Mouse (Mus musculus) adrenal gland, adult (tissue): ENCODE data around the gene Hoxb6.

ENCODE experiments used
- DNase-seq, 2 experiments: peaks; one replicate each; pipeline ENCODE4 v3.0.0; 2022 to 2023; ENCODE audit warnings: low spot score in 1 of 2; ENCODE audit not compliant: inconsistent age in 2 of 2

The Hoxb6 gene

GRCm38 (mm10) chr11:96328605-96329004 is 36.3 kb downstream of the Hoxb6 start:
- DNase-seq = no peak

GRCm38 (mm10) chr11:96332105-96332504 is 39.8 kb downstream of the Hoxb6 start:
- DNase-seq = no peak

GRCm38 (mm10) chr11:96332618-96333032 is 40.3 kb downstream of the Hoxb6 start:
- DNase-seq = peak in 1 of 2 experiments; percentile 76

- peak in 1 of 2 experiments; percentile 75 for DNase-seq
These were observed 41.1 kb downstream of the Hoxb6 start for GRCm38 (mm10) chr11:96333241-96334001.

- peak in 1 of 2 experiments; percentile 64 for DNase-seq
These were observed 41.7 kb downstream of the Hoxb6 start for GRCm38 (mm10) chr11:96334002-96334364.

GRCm38 (mm10) chr11:96334998-96335397 is 42.7 kb downstream of the Hoxb6 start:
- DNase-seq = peak in 1 of 2 experiments; percentile 35

- DNase-seq = peak in 1 of 2 experiments; percentile 67
These were observed 44.3 kb downstream of the Hoxb6 start for GRCm38 (mm10) chr11:96336597-96336996.

GRCm38 (mm10) chr11:96337026-96337425 is 44.8 kb downstream of the Hoxb6 start:
- DNase-seq = peak; percentile 56 to 86

GRCm38 (mm10) chr11:96338957-96339855 is 46.9 kb downstream of the Hoxb6 start:
- peak; percentile 34 to 78 for DNase-seq

- DNase-seq = peak; percentile 57 to 90
These were observed 48.6 kb downstream of the Hoxb6 start for GRCm38 (mm10) chr11:96340698-96341365.

- peak; percentile 74 to 93 for DNase-seq
These were observed 49.7 kb downstream of the Hoxb6 start for GRCm38 (mm10) chr11:96341701-96342575.

GRCm38 (mm10) chr11:96342576-96342930 is 50.3 kb downstream of the Hoxb6 start:
- DNase-seq = peak; percentile 40 to 88

- DNase-seq = peak; percentile 36 to 86
These were observed 51.0 kb downstream of the Hoxb6 start for GRCm38 (mm10) chr11:96343206-96343745.

- peak; percentile 68 to 86 for DNase-seq
These were observed 52.0 kb downstream of the Hoxb6 start for GRCm38 (mm10) chr11:96344061-96344877.

- peak in 1 of 2 experiments; percentile 59 for DNase-seq
These were observed 52.5 kb downstream of the Hoxb6 start for GRCm38 (mm10) chr11:96344878-96345159.

- DNase-seq = peak in 1 of 2 experiments; percentile 87
These were observed 53.1 kb downstream of the Hoxb6 start for GRCm38 (mm10) chr11:96345220-96345892.

- peak; percentile 60 to 85 for DNase-seq
These were observed 53.9 kb downstream of the Hoxb6 start for GRCm38 (mm10) chr11:96345893-96346806.
